Mouse (Mus musculus) heart, embryonic 15.5 days (tissue): ENCODE measurements around the gene D5Ertd579e. TPM values are rescaled to one million over a fixed set of nuclear protein-coding genes. Genes with fewer than 3 reads are reported as not detected.

Source experiments
- ATAC-seq: fragments of 200-750 bp; cut with Nextera tagmentation; replicated peaks from 2 replicates; pipeline ENCODE4 v1.8.0; 2017; ENCODE audit warnings: low read depth, moderate TSS enrichment; ENCODE audit not compliant: insufficient number of reproducible peaks, insufficient read depth, low FRiP score
- H3K27ac ChIP-seq: fragments of 300-500 bp; sonication (generic); 2 replicates; pipeline ENCODE4 v1.5.1; 2015; ENCODE audit warnings: mild to moderate bottlenecking, inconsistent platforms
- H3K27me3 ChIP-seq: fragments of 300-500 bp; sonication (generic); 2 replicates; pipeline ENCODE4 v1.6.1; 2015; ENCODE audit warnings: inconsistent platforms
- H3K36me3 ChIP-seq: fragments of 300-500 bp; sonication (generic); 2 replicates; pipeline ENCODE4 v1.6.1; 2015; ENCODE audit warnings: mild to moderate bottlenecking, inconsistent platforms
- H3K4me1 ChIP-seq: fragments of 300-500 bp; sonication (generic); replicated peaks from 2 replicates; pipeline ENCODE4 v1.6.1; 2015; ENCODE audit warnings: inconsistent platforms
- H3K4me2 ChIP-seq: fragments of 300-500 bp; sonication (generic); 2 replicates; pipeline ENCODE4 v1.6.1; 2015; ENCODE audit warnings: inconsistent platforms, mild to moderate bottlenecking, moderate library complexity
- H3K4me3 ChIP-seq: fragments of 300-500 bp; sonication (generic); 2 replicates; pipeline ENCODE4 v1.5.1; 2015; ENCODE audit warnings: mild to moderate bottlenecking, inconsistent platforms
- H3K9ac ChIP-seq: fragments of 300-500 bp; sonication (generic); 2 replicates; pipeline ENCODE4 v1.6.1; 2015; ENCODE audit warnings: mild to moderate bottlenecking, inconsistent platforms
- H3K9me3 ChIP-seq: fragments of 300-500 bp; sonication (generic); replicated peaks from 2 replicates; pipeline ENCODE4 v1.6.1; 2016; ENCODE audit warnings: inconsistent platforms
- WGBS: fragments of 180-500 bp; shearing (Covaris S2); methylation state at CpG from one replicate; pipeline ENCODE4 v1.1.7; 2015; ENCODE audit warnings: mixed read lengths; 5-methylcytosine and 5-hydroxymethylcytosine counted together
- polyA plus RNA-seq: library from polyadenylated mRNA; unstranded; fragments of >200 nt; fragmentation: Nextera tagmentation; extraction: Ambion mirVana; gene quantifications from 2 replicates; pipeline ENCODE4 v1.2.1, GENCODE M21; 2015

The D5Ertd579e gene
- polyA plus RNA-seq, 1 experiment from 2014 or later, result 23.2 TPM

DNA sequence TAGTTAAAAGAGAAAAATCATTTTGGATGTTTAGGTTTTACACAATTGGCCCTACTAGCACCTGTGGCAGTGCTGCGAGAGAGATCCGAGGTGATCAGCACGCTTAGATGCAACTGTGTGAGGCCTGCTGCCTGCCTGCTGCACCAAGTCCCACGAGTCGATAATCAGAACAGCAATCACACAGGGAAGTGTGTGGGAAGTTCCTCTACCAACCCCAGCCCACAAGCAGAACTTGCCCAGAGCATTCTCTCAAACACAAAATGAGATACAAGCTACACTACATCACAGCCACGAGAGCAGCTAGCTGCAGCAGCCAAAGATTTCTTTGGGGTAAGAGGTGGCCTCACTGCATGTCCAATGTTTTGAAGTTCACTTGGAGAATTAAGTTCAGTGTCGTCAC is 94.3 kb downstream of the D5Ertd579e start:
- Histone ChIP-seq H3K27ac (no peak overlapping the region), H3K4me3 (no peak overlapping the region), H3K27me3 (no peaks in the 10 kb centered on the region), H3K9me3 (no peaks in the 10 kb centered on the region), H3K4me2 (no peak overlapping the region), H3K4me1 (no peaks in the 10 kb centered on the region), H3K36me3 (peaks cover 66% of the 10 kb centered on the region), H3K9ac (no peak overlapping the region)
- no peak for ATAC-seq
- WGBS, result 80% methylated on average over 7 of the region's 7 CpGs

DNA sequence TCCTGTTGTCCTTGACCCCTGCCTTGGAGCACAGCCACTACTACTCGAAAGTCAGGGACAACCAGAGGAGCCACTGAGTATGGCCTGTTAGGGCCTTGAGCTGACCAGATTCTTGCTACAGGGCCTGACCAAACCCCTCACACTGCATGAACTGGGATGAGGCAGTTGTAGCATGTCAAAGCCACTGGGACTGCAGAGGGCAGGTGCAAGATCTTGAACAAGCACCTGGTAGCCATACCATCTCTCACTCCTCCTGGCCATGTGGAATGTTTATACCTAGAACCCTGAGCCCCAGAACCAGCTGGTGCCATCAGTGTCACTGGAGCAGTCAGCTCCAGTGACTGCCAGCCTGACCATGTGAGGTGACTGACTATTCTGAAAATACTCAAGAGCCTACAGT is 96.9 kb downstream of the D5Ertd579e start:
- 81% methylated on average over 1 of the region's 1 CpGs for WGBS
- peaks cover 40% of the 10 kb centered on the region for H3K36me3 ChIP-seq
- no peak for ATAC-seq

GRCm38 (mm10) chr5:36597653-36598052 is 98.2 kb downstream of the D5Ertd579e start:
- no peak for ATAC-seq
- Histone ChIP-seq H3K36me3 (peaks cover 34% of the 10 kb centered on the region), H3K9ac (no peak overlapping the region), H3K27ac (no peak overlapping the region), H3K27me3 (no peaks in the 10 kb centered on the region), H3K4me3 (no peak overlapping the region), H3K4me2 (no peak overlapping the region), H3K9me3 (no peaks in the 10 kb centered on the region), H3K4me1 (no peaks in the 10 kb centered on the region)
- 17% methylated on average over 4 of the region's 4 CpGs for WGBS

More for the DNA sequence above, 96.9 kb downstream of the D5Ertd579e start:
- Histone ChIP-seq H3K27me3 (no peaks in the 10 kb centered on the region), H3K4me1 (no peaks in the 10 kb centered on the region), H3K4me3 (no peak overlapping the region), H3K27ac (no peak overlapping the region), H3K9ac (no peak overlapping the region), H3K9me3 (no peaks in the 10 kb centered on the region), H3K4me2 (no peak overlapping the region)

GRCm38 (mm10) chr5:36596225-36596624 is 99.6 kb downstream of the D5Ertd579e start:
- Histone ChIP-seq H3K9me3 (no peaks in the 10 kb centered on the region), H3K4me3 (no peak overlapping the region), H3K27me3 (no peaks in the 10 kb centered on the region), H3K4me1 (no peaks in the 10 kb centered on the region), H3K36me3 (peaks cover 20% of the 10 kb centered on the region), H3K9ac (no peak overlapping the region), H3K4me2 (no peak overlapping the region), H3K27ac (no peak overlapping the region)
- 65% methylated on average over 5 of the region's 5 CpGs for WGBS
- ATAC-seq, result no peak

DNA sequence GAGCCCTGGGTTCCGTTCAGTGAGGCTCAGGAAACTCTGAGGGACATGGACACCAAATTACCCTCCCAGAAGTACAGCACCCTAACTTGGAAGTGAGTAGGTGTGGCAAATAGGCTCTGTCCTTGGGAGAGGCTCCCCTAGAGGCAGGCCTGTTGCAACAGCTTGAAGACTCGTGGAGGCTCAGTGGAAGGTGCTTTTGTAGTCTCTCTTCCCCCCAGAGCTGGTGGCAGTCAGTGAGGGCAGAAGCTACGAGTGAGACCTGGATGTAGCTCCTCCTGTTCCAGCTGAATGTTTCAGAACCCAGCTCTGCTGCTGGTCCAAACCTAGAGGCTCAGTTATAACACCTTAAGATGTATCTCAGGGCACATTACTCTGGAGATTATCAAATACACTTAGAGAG is 100.7 kb downstream of the D5Ertd579e start:
- H3K9ac ChIP-seq, result no peak overlapping the region
- no peaks in the 10 kb centered on the region for H3K27me3 ChIP-seq
- H3K4me1 ChIP-seq, result no peaks in the 10 kb centered on the region
- H3K27ac ChIP-seq, result no peak overlapping the region
- no peak overlapping the region for H3K4me2 ChIP-seq
- no peaks in the 10 kb centered on the region for H3K9me3 ChIP-seq
- H3K4me3 ChIP-seq, result no peak overlapping the region
- no peak for ATAC-seq
- peaks cover 12% of the 10 kb centered on the region; the same call in 1 of the 2 replicates for H3K36me3 ChIP-seq
- 10% methylated on average over 3 of the region's 3 CpGs for WGBS

GRCm38 (mm10) chr5:36594344-36594743 is 101.5 kb downstream of the D5Ertd579e start:
- Histone ChIP-seq H3K4me3 (no peak overlapping the region), H3K9ac (no peak overlapping the region), H3K4me1 (no peaks in the 10 kb centered on the region), H3K4me2 (no peak overlapping the region), H3K36me3 (peaks cover 4% of the 10 kb centered on the region; the same call in 1 of the 2 replicates), H3K27ac (no peak overlapping the region), H3K9me3 (no peaks in the 10 kb centered on the region), H3K27me3 (no peaks in the 10 kb centered on the region)
- 75% methylated on average over 3 of the region's 3 CpGs for WGBS
- no peak for ATAC-seq

DNA sequence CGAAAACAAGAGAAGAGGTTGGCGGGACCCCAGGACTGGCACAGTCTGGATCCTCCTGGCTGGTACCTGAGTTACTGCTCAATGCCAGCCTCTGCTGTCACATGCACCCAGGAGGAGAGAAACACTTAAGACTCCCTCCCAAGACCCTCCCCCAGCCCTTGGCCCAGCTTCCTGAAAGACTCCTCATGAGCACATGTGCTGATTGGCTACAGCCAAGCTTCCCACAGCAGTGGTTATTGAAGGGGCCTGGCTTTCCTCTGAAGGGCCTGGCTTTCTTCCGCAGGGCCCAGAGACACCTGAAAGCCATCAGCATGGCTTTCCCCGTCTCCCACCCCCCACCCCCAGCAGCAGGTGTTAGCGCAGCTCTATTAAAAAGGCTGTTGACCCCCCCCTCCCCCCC is 102.6 kb downstream of the D5Ertd579e start, which contains the start of gene Tbc1d14:
TSS of gene Tbc1d14 (minus strand) at position 101 of the 400 bp plus-strand sequence.
- Histone ChIP-seq H3K9me3 (no peaks in the 10 kb centered on the region), H3K4me3 (no peak within 1 kb of the TSS), H3K9ac (no peak within 1 kb of the TSS), H3K27me3 (no peaks in the 10 kb centered on the region), H3K36me3 (no peaks in the 10 kb centered on the region), H3K27ac (no peak within 1 kb of the TSS), H3K4me1 (no peaks in the 10 kb centered on the region), H3K4me2 (no peak within 1 kb of the TSS)
- 78% methylated on average over 5 of the region's 5 CpGs for WGBS
- ATAC-seq, result no peak

DNA sequence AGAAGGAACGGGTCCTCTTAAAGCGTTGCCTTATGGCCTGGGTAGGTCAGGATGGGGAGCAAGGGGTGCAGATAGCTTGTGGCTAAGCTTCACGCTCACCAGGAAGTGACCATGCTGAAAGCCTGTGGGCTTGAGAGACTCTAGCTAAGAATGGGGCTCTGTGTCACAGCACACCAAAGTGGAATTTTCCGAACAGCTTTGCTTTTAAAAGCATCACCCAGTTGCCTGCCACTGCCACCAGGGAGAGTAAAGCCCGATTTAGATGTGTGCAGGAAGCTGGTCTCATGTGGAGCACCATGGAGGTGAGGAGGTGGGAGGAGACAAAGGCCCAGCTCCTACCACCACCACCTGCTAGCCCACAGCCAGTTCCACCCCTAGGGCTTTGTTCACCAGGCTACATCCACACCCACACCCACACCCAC is 105.3 kb downstream of the D5Ertd579e start:
- 47% methylated on average over 5 of the region's 5 CpGs for WGBS
- H3K9ac ChIP-seq, result no peak overlapping the region
- H3K9me3 ChIP-seq, result no peaks in the 10 kb centered on the region
- H3K4me2 ChIP-seq, result no peak overlapping the region
- H3K4me3 ChIP-seq, result no peak overlapping the region
- no peaks in the 10 kb centered on the region for H3K4me1 ChIP-seq
- H3K27ac ChIP-seq, result no peak overlapping the region
- no peak for ATAC-seq
- no peaks in the 10 kb centered on the region for H3K27me3 ChIP-seq
- H3K36me3 ChIP-seq, result no peaks in the 10 kb centered on the region

DNA sequence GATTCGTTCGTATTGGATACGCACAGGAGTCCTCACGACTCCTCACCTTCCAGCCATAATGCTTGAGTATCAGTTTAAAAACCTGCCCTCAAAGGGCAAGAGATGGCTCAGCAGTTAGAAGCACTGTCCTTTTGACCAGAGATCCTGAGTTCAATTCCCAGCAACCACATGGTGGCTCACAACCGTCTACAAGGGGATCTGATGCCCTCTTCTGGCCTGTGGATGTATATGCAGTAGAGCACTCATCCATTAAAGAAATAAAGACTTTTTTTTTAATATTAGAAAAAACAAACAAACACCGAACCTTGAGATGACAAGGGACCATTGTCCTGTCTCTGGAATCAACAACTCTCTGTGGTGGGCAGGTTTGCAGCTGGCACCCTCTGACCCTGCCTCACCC is 111.5 kb downstream of the D5Ertd579e start:
- Histone ChIP-seq H3K9ac (no peak overlapping the region), H3K4me1 (peaks cover 19% of the 10 kb centered on the region), H3K27ac (no peak overlapping the region), H3K36me3 (no peaks in the 10 kb centered on the region), H3K27me3 (no peaks in the 10 kb centered on the region), H3K9me3 (no peaks in the 10 kb centered on the region), H3K4me2 (no peak overlapping the region), H3K4me3 (no peak overlapping the region)
- 72% methylated on average over 6 of the region's 6 CpGs for WGBS
- no peak for ATAC-seq

GRCm38 (mm10) chr5:36581924-36582642 is 113.7 kb downstream of the D5Ertd579e start:
- Histone ChIP-seq H3K27ac (peak overlapping the region; percentile 89), H3K9me3 (no peaks in the 10 kb centered on the region), H3K9ac (peak overlapping the region; percentile 78), H3K4me1 (peaks cover 21% of the 10 kb centered on the region), H3K4me2 (peak overlapping the region; percentile 99), H3K27me3 (no peaks in the 10 kb centered on the region), H3K4me3 (peak overlapping the region; percentile 87), H3K36me3 (no peaks in the 10 kb centered on the region)
- ATAC-seq, result peak; percentile 99
- 2% methylated on average over 53 of the region's 54 CpGs for WGBS

DNA sequence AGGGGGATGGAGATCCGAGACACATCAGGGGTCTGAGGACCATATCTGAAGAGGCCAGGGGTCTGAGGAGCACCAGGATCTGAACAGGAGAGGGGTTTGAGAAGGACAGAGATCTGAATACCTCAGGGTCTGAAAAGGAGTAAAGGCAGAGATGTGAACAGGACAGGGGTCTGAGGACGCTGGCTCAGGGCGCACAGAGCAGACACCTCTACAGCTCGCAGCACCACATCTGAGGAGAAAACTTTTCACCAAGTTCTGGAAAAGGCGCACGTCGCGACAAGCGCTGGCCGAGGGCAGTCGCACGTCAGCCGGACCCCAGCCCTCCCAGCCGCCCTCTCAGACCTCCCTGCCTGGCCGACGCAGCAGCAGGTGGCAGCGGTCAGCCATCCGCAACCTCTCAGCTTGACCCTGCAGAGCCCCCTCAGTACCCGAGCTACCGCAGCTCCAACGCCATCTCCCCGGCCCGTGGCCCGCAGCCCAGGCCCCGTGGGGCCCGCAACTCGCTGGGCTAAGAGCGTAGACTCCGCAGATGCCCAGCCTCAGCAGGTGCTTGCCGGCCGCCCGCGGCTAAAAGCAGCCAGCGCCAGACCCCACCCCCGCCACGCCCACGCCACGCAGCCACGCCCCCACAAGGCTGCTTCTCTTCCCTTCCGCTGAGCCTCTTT is 114.4 kb downstream of the D5Ertd579e start:
- no peak overlapping the region; the same call in 1 of the 2 replicates for H3K27ac ChIP-seq
- ATAC-seq, result no peak
- H3K4me1 ChIP-seq, result peaks cover 21% of the 10 kb centered on the region
- peak overlapping the region; percentile 72 for H3K9ac ChIP-seq
- H3K9me3 ChIP-seq, result no peaks in the 10 kb centered on the region
- H3K4me2 ChIP-seq, result peak overlapping the region; percentile 99
- no peaks in the 10 kb centered on the region for H3K36me3 ChIP-seq
- H3K27me3 ChIP-seq, result no peaks in the 10 kb centered on the region
- peak overlapping the region; percentile 87 for H3K4me3 ChIP-seq
- 3% methylated on average over 38 of the region's 40 CpGs for WGBS
